Mouse (Mus musculus): ENCODE results near the gene Nfia.

The Nfia gene

DNA sequence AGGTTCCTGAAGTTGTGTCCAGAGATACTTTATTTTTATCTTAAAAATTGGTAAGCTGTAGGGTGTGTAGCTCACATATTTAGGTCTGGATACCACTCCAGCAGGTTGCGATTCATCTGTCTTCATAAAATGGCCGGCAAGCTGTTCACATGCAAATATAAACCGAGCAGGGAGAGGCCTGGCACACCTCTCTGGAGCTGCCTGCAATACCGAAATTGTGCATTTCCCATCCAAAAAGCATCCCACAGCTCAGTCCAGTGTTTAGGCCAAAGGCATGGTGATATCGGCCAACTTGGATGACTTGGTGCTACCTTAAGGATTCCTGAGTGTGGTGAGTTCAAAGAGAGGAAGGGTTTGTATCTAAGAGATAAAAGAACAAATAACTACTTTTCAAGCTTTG, 185.6 kb downstream of the Nfia start:
- DNase-seq: no peak

- DNase-seq: no peak
Observed at GRCm38 (mm10) chr4:97962856-97963255, 190.3 kb downstream of the Nfia start.

- no peak for DNase-seq
Observed at GRCm38 (mm10) chr4:97963951-97964350, 191.4 kb downstream of the Nfia start.

GRCm38 (mm10) chr4:97968786-97969348, 196.3 kb downstream of the Nfia start:
- DNase-seq: no peak

- DNase-seq: no peak
Observed at GRCm38 (mm10) chr4:97973064-97973463, 200.5 kb downstream of the Nfia start.

DNA sequence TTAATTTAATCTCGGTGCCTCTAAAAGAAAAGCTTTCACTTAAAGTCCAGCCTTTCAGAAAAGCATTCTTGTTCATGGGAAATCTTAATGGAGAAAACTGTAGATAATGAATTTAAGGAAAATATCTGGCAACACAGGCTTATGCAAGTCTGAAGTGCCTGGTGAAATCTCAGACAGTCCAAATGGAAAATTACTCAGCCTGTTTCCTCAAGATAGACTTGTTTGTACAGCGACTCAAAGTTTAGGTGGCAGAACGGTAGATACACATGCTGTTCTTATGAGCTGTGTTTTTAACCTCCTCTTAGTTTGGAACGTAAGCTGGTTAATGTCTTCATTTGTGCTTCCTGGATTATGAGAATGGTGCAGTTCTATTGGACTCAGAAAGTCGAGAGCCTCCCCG, 201.5 kb downstream of the Nfia start:
- no peak for DNase-seq

DNA sequence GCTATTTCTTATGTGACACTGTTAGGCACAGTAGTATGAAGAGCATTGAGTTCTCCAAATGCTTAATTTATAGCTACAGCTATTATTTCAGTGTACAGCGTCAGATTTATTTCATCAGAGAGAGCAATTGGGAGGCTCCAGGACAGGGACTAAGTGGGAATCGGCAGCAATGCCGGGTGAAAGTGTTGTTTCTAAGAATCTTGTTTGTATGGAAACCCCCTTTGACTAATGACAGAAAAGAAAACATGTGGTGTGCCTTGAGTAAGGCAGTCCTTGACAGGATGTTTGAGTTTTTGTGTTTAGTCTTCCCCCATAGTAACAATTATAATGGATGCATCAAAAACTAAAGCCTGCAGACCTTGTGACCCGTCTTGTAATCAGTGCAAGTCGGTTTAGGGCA, 204.4 kb downstream of the Nfia start:
- no peak for DNase-seq

DNA sequence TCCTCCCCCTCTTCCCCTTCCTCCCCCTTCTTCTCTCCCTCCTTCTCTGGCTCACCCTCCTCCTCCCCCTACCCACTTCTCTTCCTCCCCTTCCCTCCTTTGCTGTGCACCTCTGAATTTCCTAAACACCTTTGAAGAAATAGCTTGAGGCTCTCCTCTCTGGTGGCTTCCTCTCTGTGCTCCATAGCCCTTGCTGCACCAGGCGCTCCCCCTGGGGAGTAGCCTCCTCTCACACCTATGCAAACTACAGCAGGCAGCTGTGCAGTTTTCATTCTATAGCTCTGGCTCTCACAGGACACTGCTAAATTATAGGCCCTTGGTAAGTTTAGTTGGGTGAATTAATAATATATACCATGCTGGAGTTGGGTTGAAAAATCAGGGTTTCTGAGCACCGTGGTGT, 211.8 kb downstream of the Nfia start:
- DNase-seq: no peak

- DNase-seq: no peak
Observed at GRCm38 (mm10) chr4:97986056-97986734, 213.7 kb downstream of the Nfia start.

DNA sequence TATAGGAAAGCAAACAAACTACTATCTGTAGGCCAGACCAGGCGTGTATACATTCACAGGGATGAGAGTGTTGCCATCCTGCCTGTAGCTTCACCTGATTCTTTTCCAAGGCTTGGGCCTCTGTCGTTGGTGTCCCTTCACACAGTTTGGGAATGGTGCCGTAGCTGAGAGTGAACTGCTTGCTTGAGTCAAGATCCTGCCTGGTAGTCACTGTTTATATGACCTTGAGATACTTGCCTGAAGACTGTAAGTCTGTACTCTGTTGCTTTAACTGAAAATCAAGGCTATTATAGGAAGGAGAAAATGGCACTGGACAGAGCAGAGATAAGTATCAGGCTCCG, 214.2 kb downstream of the Nfia start:
- no peak for DNase-seq

DNA sequence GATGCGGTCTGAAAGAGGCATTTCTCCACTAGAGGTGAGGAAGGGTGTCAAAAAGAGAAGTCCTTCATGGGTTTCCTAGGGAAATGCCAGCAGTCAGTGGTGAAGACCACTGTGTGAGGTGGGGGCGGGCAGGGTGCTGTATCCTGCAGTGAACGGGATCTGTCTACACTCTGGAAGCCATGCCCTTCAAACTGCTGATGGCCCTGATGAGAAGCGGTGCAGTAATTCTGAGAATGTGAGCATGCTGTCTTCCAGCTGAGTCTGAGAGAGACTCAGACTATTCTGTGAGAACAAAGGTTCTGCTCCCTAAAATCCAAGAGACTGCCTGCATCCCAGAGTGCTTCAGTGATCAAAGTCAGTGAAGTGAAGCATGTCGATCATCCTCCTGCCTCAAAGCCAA, 216.2 kb downstream of the Nfia start:
- no peak for DNase-seq

GRCm38 (mm10) chr4:97990431-97990830, 217.9 kb downstream of the Nfia start:
- no peak for DNase-seq

DNA sequence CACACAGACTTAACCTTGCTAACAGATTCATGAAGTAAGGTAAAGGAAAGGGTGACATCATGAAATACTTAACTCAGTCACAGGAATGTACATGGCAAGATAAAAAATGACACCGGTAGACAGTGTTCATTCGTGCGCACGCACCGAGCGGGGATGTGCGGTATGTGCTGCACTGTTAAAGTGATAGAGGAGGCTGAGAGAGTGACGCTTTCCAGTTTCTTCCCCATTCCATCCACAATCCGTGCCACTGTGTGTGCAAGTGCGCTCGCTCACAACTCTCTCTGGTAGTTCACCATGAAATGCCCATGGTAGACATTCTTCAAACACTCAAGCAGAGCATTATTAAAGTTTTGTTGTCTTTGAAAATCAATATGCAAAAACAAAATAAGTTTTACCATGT, 218.9 kb downstream of the Nfia start:
- DNase-seq: no peak

DNA sequence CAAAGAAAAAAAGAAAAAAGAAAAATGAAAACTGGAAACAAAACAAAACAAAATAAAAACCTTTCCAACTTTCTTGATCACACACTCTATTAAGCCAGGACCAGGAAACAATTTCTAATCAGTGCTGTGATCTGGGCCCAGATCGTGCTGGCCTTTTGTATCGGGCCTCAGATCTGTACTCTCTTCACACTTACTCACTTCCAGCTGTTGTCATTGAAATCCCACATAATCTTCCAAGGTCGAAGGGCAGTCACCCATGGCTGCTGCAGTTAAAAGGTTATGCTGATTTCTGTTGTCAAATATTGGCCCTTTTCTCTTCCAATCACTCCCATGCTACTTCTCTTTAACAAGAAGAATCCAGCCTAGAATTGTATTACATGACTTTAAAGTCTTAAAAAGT, 219.3 kb downstream of the Nfia start:
- DNase-seq: no peak

GRCm38 (mm10) chr4:97995911-97996712, 223.6 kb downstream of the Nfia start:
- DNase-seq: no peak

- DNase-seq: no peak
Observed at GRCm38 (mm10) chr4:97997151-97997817, 224.8 kb downstream of the Nfia start.

GRCm38 (mm10) chr4:98002206-98002605, 229.7 kb downstream of the Nfia start:
- no peak for DNase-seq

- DNase-seq: peak; percentile 58 to 66
Observed at GRCm38 (mm10) chr4:98003323-98004107, 231.0 kb downstream of the Nfia start.

DNA sequence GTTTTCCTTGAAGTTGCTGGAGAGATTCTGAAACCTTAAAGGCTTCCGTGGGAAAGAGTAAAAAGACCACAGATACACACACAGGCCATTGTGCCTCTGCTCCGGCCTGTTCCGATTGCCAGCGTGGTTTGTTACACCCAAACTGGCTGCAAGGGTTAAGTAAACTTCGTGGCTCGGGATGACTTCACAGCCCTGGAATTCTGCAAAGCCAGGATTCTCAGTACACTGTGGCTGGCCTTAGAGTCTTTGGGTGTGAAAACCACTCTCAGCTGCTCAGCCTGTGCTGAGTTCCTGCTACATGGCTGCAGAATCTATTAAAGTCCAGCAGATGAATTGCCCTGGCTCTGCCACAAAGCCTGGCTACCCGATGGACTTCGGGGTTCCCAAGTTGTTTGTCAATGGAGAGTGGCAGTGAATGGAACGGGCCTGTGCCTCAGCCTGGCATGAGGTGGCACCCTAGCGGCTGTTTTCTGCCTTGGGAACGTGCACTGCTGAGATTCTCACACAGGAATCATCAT, 231.6 kb downstream of the Nfia start:
- peak; percentile 76 to 84 for DNase-seq

- DNase-seq: no peak
Observed at GRCm38 (mm10) chr4:98004986-98005385, 232.5 kb downstream of the Nfia start.

DNA sequence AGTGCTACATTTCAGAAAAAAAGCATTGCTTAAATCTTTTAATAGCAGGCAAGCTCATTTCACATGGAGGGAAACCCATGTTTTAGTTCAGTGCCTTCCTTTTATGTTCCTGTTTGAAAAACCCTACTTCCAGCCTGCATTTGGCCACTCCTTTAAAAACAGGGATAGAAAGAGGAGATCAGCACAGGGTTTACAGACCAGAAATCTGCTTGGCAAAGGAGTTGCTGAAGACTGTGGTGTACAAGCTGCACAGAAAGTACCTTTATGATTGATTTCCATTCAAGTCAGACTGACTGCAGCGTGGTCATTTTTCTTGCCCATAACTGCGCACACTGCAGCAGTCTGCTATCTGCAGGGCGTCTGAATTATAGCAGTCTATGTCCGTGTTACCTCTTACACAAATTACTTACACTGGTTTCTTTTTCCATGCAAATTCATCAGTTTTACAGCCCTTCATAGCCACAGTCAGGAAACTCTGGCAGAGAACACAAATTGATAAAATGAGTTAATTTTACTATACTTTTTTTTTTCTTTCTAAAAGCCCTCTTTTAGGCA, 236.4 kb downstream of the Nfia start:
- no peak for DNase-seq

DNA sequence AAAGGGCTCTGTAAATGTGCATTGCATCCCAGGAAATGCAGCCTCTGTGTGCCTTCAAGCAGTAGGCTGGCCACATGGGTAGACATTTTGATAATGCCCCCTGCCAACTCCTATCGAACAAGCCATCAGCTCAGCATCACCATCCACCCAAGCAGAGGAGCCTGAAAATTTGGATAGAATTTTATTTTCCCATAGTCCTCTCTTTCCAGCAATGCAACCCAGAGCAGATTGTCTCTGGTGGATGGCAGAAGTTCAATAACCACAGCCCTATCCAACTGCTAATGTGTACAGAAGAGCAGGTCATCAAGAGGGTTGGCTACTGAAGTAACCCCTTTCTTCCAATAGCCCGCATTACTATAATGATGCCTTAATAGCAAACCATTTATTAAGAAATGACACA, 237.4 kb downstream of the Nfia start:
- no peak for DNase-seq
